ENCODE assay signal across 9 mouse cellular contexts in the genomic region with DNA sequence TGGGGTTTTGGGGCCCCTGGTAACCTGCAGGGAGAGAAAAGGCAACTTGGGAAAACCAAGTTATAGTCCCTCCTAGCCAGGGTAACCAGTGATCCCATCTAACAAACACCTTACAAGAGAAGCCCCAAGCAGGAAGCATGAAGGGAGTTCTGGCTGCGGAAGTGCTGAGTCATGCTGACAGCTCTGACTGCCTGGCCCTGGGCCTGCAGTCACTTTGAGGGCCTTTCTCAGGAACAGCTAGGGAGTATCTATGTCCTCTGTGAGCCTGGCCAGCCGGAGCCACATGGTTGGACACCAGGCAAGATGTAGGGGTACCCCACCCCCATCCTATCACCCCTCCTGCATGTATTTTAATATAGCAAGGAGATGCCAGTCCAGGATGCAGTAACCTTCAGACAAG. TPM values are rescaled to one million over a fixed set of nuclear protein-coding genes. Genes with fewer than 3 reads are reported as not detected.
DNase-seq lines count a peak whose midpoint lies in the region; ATAC-seq lines count a peak whose summit lies in the region.
"Had no signal": no experiment of that assay in that cellular context is flagged by ENCODE, and none has a peak within 500 bp of the region (broad histone marks: within the 10 kb centered on the region; RNA-seq: fewer than 3 reads in every experiment).

No protein-coding gene starts in this region.

- H3K9me3 ChIP-seq in midbrain, embryonic 14.5 days (ENCODE audit: control insufficient read depth, low read length): no peaks in the 10 kb centered on the region
- no peaks in the 10 kb centered on the region for H3K9me3 ChIP-seq in forebrain, embryonic 15.5 days
- H3K9me3 ChIP-seq: neural tube, embryonic 12.5 days had no signal

- intact Hi-C loops in gastrocnemius, postnatal 36 days (cut with DNase I): no loop called here

- no peak overlapping the region for H3K9ac ChIP-seq in midbrain, embryonic 14.5 days (replicated peaks; ENCODE audit: low read length)
- H3K9ac ChIP-seq in forebrain, embryonic 15.5 days (replicated peaks): no peak overlapping the region
- H3K9ac ChIP-seq: neural tube, embryonic 12.5 days had no signal

- no peak overlapping the region for H3K4me2 ChIP-seq in midbrain, embryonic 14.5 days (ENCODE audit: low read length)
- no peak overlapping the region for H3K4me2 ChIP-seq in forebrain, embryonic 15.5 days (replicated peaks)
- H3K4me2 ChIP-seq: neural tube, embryonic 12.5 days had no signal

- 98% methylated on average over 2 of the region's 2 CpGs for WGBS in midbrain, embryonic 14.5 days
- WGBS in forebrain, embryonic 15.5 days: 94% methylated on average over 2 of the region's 2 CpGs

- H3K4me1 ChIP-seq in midbrain, embryonic 14.5 days (ENCODE audit: control insufficient read depth, insufficient read depth, low read length): peaks cover 5% of the 10 kb centered on the region; the same call in 1 of the 2 replicates
- H3K4me1 ChIP-seq in forebrain, embryonic 15.5 days: peaks cover 13% of the 10 kb centered on the region

- peak; percentile 52 for DNase-seq in layer of hippocampus, adult 11-12 months (ENCODE audit: low spot score)
- DNase-seq in layer of hippocampus, adult 9-10 months (ENCODE audit: low spot score): no peak
- peak; percentile 81 for DNase-seq in R1 (ENCODE audit: low read depth, low spot score)
- DNase-seq in gastrocnemius, postnatal 36 days: peak; percentile 52 to 55
- peak; percentile 52 to 66 for DNase-seq in kidney, postnatal 4 days
- peak; percentile 60 to 77 for DNase-seq in spleen, postnatal 10 days (ENCODE audit: low spot score in 2 of 2)
- no peak for DNase-seq in midbrain, embryonic 14.5 days

- ATAC-seq in midbrain, embryonic 14.5 days (ENCODE audit: low FRiP score, low TSS enrichment): no peak
- no peak for ATAC-seq in forebrain, embryonic 15.5 days (replicated peaks)

- no peaks in the 10 kb centered on the region for H3K27me3 ChIP-seq in midbrain, embryonic 14.5 days (ENCODE audit: control insufficient read depth, insufficient read depth, low read length)
- H3K27me3 ChIP-seq in forebrain, embryonic 15.5 days: no peaks in the 10 kb centered on the region
- H3K27me3 ChIP-seq: neural tube, embryonic 12.5 days had no signal

- H3K27ac ChIP-seq in midbrain, embryonic 14.5 days (replicated peaks; ENCODE audit: low read depth, low read length): no peak overlapping the region
- no peak overlapping the region for H3K27ac ChIP-seq in forebrain, embryonic 15.5 days (replicated peaks)
- H3K27ac ChIP-seq: neural tube, embryonic 12.5 days had no signal

- H3K36me3 ChIP-seq in midbrain, embryonic 14.5 days (ENCODE audit: control insufficient read depth, insufficient read depth, low read length): peaks cover 70% of the 10 kb centered on the region
- H3K36me3 ChIP-seq in forebrain, embryonic 15.5 days: peaks cover 70% of the 10 kb centered on the region

- no peak overlapping the region for H3K4me3 ChIP-seq in midbrain, embryonic 14.5 days (replicated peaks; ENCODE audit: low read depth, low read length)
- H3K4me3 ChIP-seq in forebrain, embryonic 15.5 days: no peak overlapping the region
- H3K4me3 ChIP-seq: neural tube, embryonic 12.5 days had no signal

RNA-seq across cellular contexts. Expression of gene Tkt, which starts 16.3 kb away (rescaled TPM):
- 10 to 100 TPM in 1 of 2 experiments, 1 to 10 TPM in 1; 9.6 to 13.1 TPM for total RNA-seq in gastrocnemius, postnatal 36 days (2021)
- 94.2 and 166 TPM in 2 replicates for polyA plus RNA-seq in midbrain, embryonic 14.5 days (2014; fragmentation: Nextera tagmentation; extraction: Ambion mirVana)
- 327 and 333 TPM in 2 replicates for polyA plus RNA-seq in forebrain, embryonic 15.5 days (2015; fragmentation: Nextera tagmentation; extraction: Ambion mirVana)

Comparison
In these comparisons a context has a peak if more than half of its experiments do, and no peak if none do; other contexts are left out.
1. DNase-seq: peak in layer of hippocampus, adult 11-12 months (single experiment), R1 (single experiment), gastrocnemius, postnatal 36 days (2 of 2), kidney, postnatal 4 days (2 of 2) and spleen, postnatal 10 days (2 of 2); none in layer of hippocampus, adult 9-10 months (single experiment) and midbrain, embryonic 14.5 days (single experiment).